ENCODE assay signal across 10 mouse cellular contexts in genomic region chr12:99741631-99742030, GRCm38 (mm10).
DNase-seq lines count a peak whose midpoint lies in the region; ATAC-seq lines count a peak whose summit lies in the region.
"Had no signal": no experiment of that assay in that cellular context is flagged by ENCODE, and none has a peak within 500 bp of the region (broad histone marks: within the 10 kb centered on the region; RNA-seq: fewer than 3 reads in every experiment).

No protein-coding gene starts in this region.

- H3K27ac ChIP-seq in kidney, embryonic 14.5 days (ENCODE audit: low read depth, low read length), result no peak overlapping the region
- H3K27ac ChIP-seq: midbrain, embryonic 15.5 days had no signal

- ATAC-seq in kidney, embryonic 14.5 days (ENCODE audit: low FRiP score, low TSS enrichment), result no peak
- peak; percentile 68 for ATAC-seq in CD4-positive, CD25-positive, alpha-beta regulatory T cell, adult 4 months
- ATAC-seq in common myeloid progenitor, adult 5-6 weeks (replicated peaks; ENCODE audit: low read depth, poor library complexity, severe bottlenecking), result peak; percentile 72
- ATAC-seq: midbrain, embryonic 15.5 days had no signal

- no peaks in the 10 kb centered on the region for H3K9me3 ChIP-seq in kidney, embryonic 14.5 days (ENCODE audit: control insufficient read depth, low read length)
- H3K9me3 ChIP-seq: midbrain, embryonic 15.5 days had no signal

- no peaks in the 10 kb centered on the region for H3K36me3 ChIP-seq in kidney, embryonic 14.5 days (ENCODE audit: control insufficient read depth, insufficient read depth, low read length)
- H3K36me3 ChIP-seq: midbrain, embryonic 15.5 days had no signal

- 54% methylated on average over 8 of the region's 8 CpGs for WGBS in kidney, embryonic 14.5 days

- H3K4me1 ChIP-seq in kidney, embryonic 14.5 days (ENCODE audit: control insufficient read depth, insufficient read depth, low read length), result no peaks in the 10 kb centered on the region

- H3K4me2 ChIP-seq in kidney, embryonic 14.5 days (replicated peaks; ENCODE audit: low read depth, low read length), result no peak overlapping the region
- H3K4me2 ChIP-seq: midbrain, embryonic 15.5 days had no signal

- peak; percentile 2 to 14 for DNase-seq in kidney, postnatal 36 days
- peak; percentile 6 to 8 for DNase-seq in thymus, adult 18-20 months
- no peak for DNase-seq in right cerebral cortex, postnatal 36 days (ENCODE audit: low spot score in 2 of 2)
- DNase-seq in urinary bladder, postnatal 10 days (ENCODE audit: low spot score), result no peak
- DNase-seq: kidney, postnatal 25 days; lung, adult 2 months had no signal

- H3K9ac ChIP-seq in kidney, embryonic 14.5 days (ENCODE audit: low read depth, low read length), result no peak overlapping the region
- H3K9ac ChIP-seq: midbrain, embryonic 15.5 days had no signal

- no peaks in the 10 kb centered on the region for H3K27me3 ChIP-seq in kidney, embryonic 14.5 days (ENCODE audit: control insufficient read depth, insufficient read depth, low read length)
- H3K27me3 ChIP-seq: midbrain, embryonic 15.5 days had no signal

- no peak overlapping the region for H3K4me3 ChIP-seq in kidney, embryonic 14.5 days (ENCODE audit: low read length)
- H3K4me3 ChIP-seq: midbrain, embryonic 15.5 days had no signal

Comparison
In these comparisons a context has a peak if more than half of its experiments do, and no peak if none do; other contexts are left out.
1. DNase-seq: peak in kidney, postnatal 36 days (2 of 2) and thymus, adult 18-20 months (2 of 2); none in right cerebral cortex, postnatal 36 days (0 of 2) and urinary bladder, postnatal 10 days (single experiment).